Mouse (Mus musculus): ENCODE data around the gene Enox1.

DNA sequence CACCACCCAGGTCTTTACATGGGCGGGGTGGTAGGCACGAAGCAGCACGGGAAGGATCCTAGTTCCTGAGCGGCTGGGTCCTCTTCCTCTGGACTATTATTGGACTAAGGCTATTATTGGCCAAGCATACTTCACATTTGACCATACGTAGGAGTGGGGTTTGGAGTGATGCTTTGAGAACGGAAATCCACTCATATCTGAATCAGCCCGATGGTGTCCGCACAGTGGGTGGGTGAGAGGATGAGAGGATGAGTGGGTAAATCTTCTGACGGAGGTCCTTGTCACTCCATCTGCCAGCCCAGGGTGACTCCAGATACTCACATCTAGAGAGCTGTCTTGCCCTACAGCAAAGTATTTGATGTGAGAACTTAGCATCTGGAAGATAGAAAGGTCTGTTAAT is 253.8 kb downstream of the Enox1 start:
- TF ChIP-seq CTCF (IDR thresholded peaks at IDR 0.05; ENCODE audit: extremely low read depth, insufficient read depth, insufficient read length, insufficient replicate concordance) (no peak), POLR2A (IDR thresholded peaks at IDR 0.05; ENCODE audit: low read depth, low read length) (no peak)

All from spleen, adult 2 months (tissue).